Mouse (Mus musculus) limb, embryonic 14.5 days (tissue): ENCODE measurements around the gene Upf1. TPM values are rescaled to one million over a fixed set of nuclear protein-coding genes. Genes with fewer than 3 reads are reported as not detected.

Experiments
- ATAC-seq: fragments of 200-750 bp; cut with Nextera tagmentation; 2 replicates; pipeline ENCODE4 v1.8.0; 2017; ENCODE audit warnings: low read depth, moderate number of reproducible peaks, moderate TSS enrichment; ENCODE audit not compliant: low FRiP score
- DNase-seq: peaks from one replicate; pipeline ENCODE4 v3.0.0-alpha.2; 2015; ENCODE audit warnings: low spot score
- H3K27ac ChIP-seq: fragments of 300-500 bp; sonication (generic); replicated peaks from 2 replicates; pipeline ENCODE4 v1.5.1; 2014; ENCODE audit warnings: low read depth, mild to moderate bottlenecking, low read length, moderate library complexity, mixed read lengths
- H3K27me3 ChIP-seq: fragments of 300-500 bp; sonication (generic); 2 replicates; pipeline ENCODE4 v1.6.1; 2014; ENCODE audit warnings: low read length, mixed read lengths; ENCODE audit not compliant: control insufficient read depth, insufficient read depth
- H3K36me3 ChIP-seq: fragments of 300-500 bp; sonication (generic); 2 replicates; pipeline ENCODE4 v1.6.1; 2014; ENCODE audit warnings: mild to moderate bottlenecking, low read length, moderate library complexity, mixed read lengths; ENCODE audit not compliant: control insufficient read depth, insufficient read depth
- H3K4me1 ChIP-seq: fragments of 300-500 bp; sonication (generic); 2 replicates; pipeline ENCODE4 v1.6.1; 2014; ENCODE audit warnings: antibody characterized with exemption, low read length, mixed read lengths; ENCODE audit not compliant: control insufficient read depth, insufficient read depth
- H3K4me2 ChIP-seq: fragments of 300-500 bp; sonication (generic); replicated peaks from 2 replicates; pipeline ENCODE4 v1.6.1; 2014; ENCODE audit warnings: low read depth, mild to moderate bottlenecking, low read length, moderate library complexity; ENCODE audit not compliant: severe bottlenecking
- H3K4me3 ChIP-seq: fragments of 300-500 bp; sonication (generic); replicated peaks from 2 replicates; pipeline ENCODE4 v1.5.1; 2014; ENCODE audit warnings: low read length
- H3K9ac ChIP-seq: fragments of 300-500 bp; sonication (generic); 2 replicates; pipeline ENCODE4 v1.6.1; 2014; ENCODE audit warnings: mild to moderate bottlenecking, low read depth, low read length, moderate library complexity; ENCODE audit not compliant: severe bottlenecking
- H3K9me3 ChIP-seq: fragments of 300-500 bp; sonication (generic); 2 replicates; pipeline ENCODE4 v1.6.1; 2016; ENCODE audit warnings: low read length; ENCODE audit not compliant: control insufficient read depth
- POLR2A ChIP-seq: fragments of 200-500 bp; IDR thresholded peaks from 2 replicates; pipeline ENCODE4 v1.8.0; 2012; ENCODE audit warnings: inconsistent platforms, mild to moderate bottlenecking, moderate library complexity, borderline replicate concordance; ENCODE audit not compliant: insufficient read depth, insufficient read length; ENCODE audit errors: extremely low read depth
- WGBS: fragments of 180-500 bp; shearing (Covaris S2); extraction: QIAGEN DNeasy Blood & Tissue Kit; methylation state at CpG from one replicate; pipeline ENCODE4 v1.1.7; 2014; 5-methylcytosine and 5-hydroxymethylcytosine counted together
- polyA plus RNA-seq, 2 experiments: library from polyadenylated mRNA; depleted of rRNA in 1 of 2; stranded (reverse) in 1 of 2; unstranded in 1 of 2; fragments of >200 nt; fragmentation: Nextera tagmentation in 1 of 2; extraction: Ambion mirVana in 1 of 2; gene quantifications; 2 replicates each; pipeline versions ENCODE4 v1.2.1 to v1.2.3; 2012 to 2014

Gene Upf1
- polyA plus RNA-seq, 2 experiments = 22.3 to 39.0 TPM

GRCm38 (mm10) chr8:70347860-70348420, 5.1 kb downstream of the Upf1 start:
- no peak for TF ChIP-seq POLR2A
- peaks cover 35% of the 10 kb centered on the region for H3K4me1 ChIP-seq
- H3K36me3 ChIP-seq = peaks cover 49% of the 10 kb centered on the region
- ATAC-seq (no peak), DNase-seq (no peak)
- H3K4me3 ChIP-seq = no peak overlapping the region
- no peak overlapping the region for H3K27ac ChIP-seq
- no peak overlapping the region for H3K9ac ChIP-seq
- H3K27me3 ChIP-seq = no peaks in the 10 kb centered on the region
- 78% methylated on average over 1 of the region's 1 CpGs for WGBS
- H3K9me3 ChIP-seq = no peaks in the 10 kb centered on the region
- H3K4me2 ChIP-seq = no peak overlapping the region

- H3K27me3 ChIP-seq = no peaks in the 10 kb centered on the region
- no peak for ATAC-seq
- WGBS = 89% methylated on average over 4 of the region's 4 CpGs
- DNase-seq = no peak
- no peak overlapping the region for H3K27ac ChIP-seq
- no peak overlapping the region for H3K4me3 ChIP-seq
- H3K4me1 ChIP-seq = peaks cover 35% of the 10 kb centered on the region
- no peak overlapping the region for H3K4me2 ChIP-seq
- peaks cover 52% of the 10 kb centered on the region for H3K36me3 ChIP-seq
- no peaks in the 10 kb centered on the region for H3K9me3 ChIP-seq
- no peak for TF ChIP-seq POLR2A
- H3K9ac ChIP-seq = no peak overlapping the region
Measured at GRCm38 (mm10) chr8:70347443-70347842, 5.6 kb downstream of the Upf1 start.

- 93% methylated on average over 2 of the region's 2 CpGs for WGBS
- H3K27me3 ChIP-seq = no peaks in the 10 kb centered on the region
- peaks cover 14% of the 10 kb centered on the region; the same call in 1 of the 2 replicates for H3K4me1 ChIP-seq
- peaks cover 69% of the 10 kb centered on the region for H3K36me3 ChIP-seq
- H3K27ac ChIP-seq = no peak overlapping the region
- no peak overlapping the region for H3K4me2 ChIP-seq
- ATAC-seq = no peak
- H3K9ac ChIP-seq = no peak overlapping the region
- H3K4me3 ChIP-seq = no peak overlapping the region
- TF ChIP-seq POLR2A = no peak
- DNase-seq = no peak
- no peaks in the 10 kb centered on the region for H3K9me3 ChIP-seq
Measured at GRCm38 (mm10) chr8:70344279-70344678, 8.8 kb downstream of the Upf1 start.

GRCm38 (mm10) chr8:70343696-70344095, 9.4 kb downstream of the Upf1 start:
- TF ChIP-seq POLR2A = no peak
- WGBS = 41% methylated on average over 6 of the region's 6 CpGs
- peaks cover 14% of the 10 kb centered on the region; the same call in 1 of the 2 replicates for H3K4me1 ChIP-seq
- 0 out of 2 replicates have a peak overlapping the region, but pooled peaks have one; percentile 33 for H3K27ac ChIP-seq
- no peak overlapping the region for H3K4me3 ChIP-seq
- peak; percentile 41; the same call in 1 of the 2 replicates for ATAC-seq
- no peaks in the 10 kb centered on the region for H3K9me3 ChIP-seq
- H3K9ac ChIP-seq = no peak overlapping the region
- no peak overlapping the region for H3K4me2 ChIP-seq
- DNase-seq = peak; percentile 51
- peaks cover 69% of the 10 kb centered on the region for H3K36me3 ChIP-seq
- no peaks in the 10 kb centered on the region for H3K27me3 ChIP-seq

GRCm38 (mm10) chr8:70343076-70343475, 10.0 kb downstream of the Upf1 start:
- no peak for ATAC-seq
- WGBS = 26% methylated on average over 7 of the region's 7 CpGs
- H3K27me3 ChIP-seq = no peaks in the 10 kb centered on the region
- no peak overlapping the region for H3K27ac ChIP-seq
- H3K9me3 ChIP-seq = no peaks in the 10 kb centered on the region
- no peak for TF ChIP-seq POLR2A
- no peak overlapping the region for H3K4me3 ChIP-seq
- H3K36me3 ChIP-seq = peaks cover 70% of the 10 kb centered on the region
- H3K4me2 ChIP-seq = no peak overlapping the region
- H3K9ac ChIP-seq = no peak overlapping the region
- DNase-seq = no peak
- H3K4me1 ChIP-seq = peaks cover 11% of the 10 kb centered on the region; the same call in 1 of the 2 replicates
